Mouse (Mus musculus): ENCODE data around the gene Ush2a.

DNA sequence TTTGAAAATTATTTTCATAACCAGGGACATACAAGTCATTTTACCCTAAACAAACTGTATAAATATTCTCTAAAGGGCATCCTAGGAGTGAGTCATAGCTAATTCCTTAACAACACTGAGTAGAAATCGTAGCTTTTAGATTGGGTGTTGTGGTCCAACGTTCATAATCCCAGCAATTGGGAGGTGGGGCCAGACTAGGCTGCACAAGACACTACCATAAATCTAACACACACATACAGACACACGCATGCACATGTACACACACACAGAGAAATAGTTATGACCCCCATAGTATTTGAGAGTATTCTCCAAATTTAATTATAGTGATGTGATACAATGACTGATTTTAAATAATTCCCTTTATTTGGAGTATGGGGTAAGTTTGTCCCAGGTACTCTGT is 125.5 kb downstream of the Ush2a start:
- no peak for TF ChIP-seq POLR2A (IDR thresholded peaks at IDR 0.05; ENCODE audit: low read depth, low read length)
- TF ChIP-seq CTCF (conservative IDR thresholded peaks at IDR 0.05; ENCODE audit: insufficient read depth, insufficient read length, low read depth, low read length), result no peak

Measured in kidney, adult 2 months (tissue).